Mouse (Mus musculus): Measurements from ENCODE around the gene Actn3.
A peak's percentile ranks its signal among the peaks of the same experiment; 100 is the strongest.
"Not testable (repeated sequence)": the region's sequence is repeated elsewhere in the genome, so short reads cannot be mapped to it uniquely, and the experiment has no call there.

The Actn3 gene

GRCm38 (mm10) chr19:4859081-4859480 is 18.6 kb downstream of the Actn3 start:
- DNase-seq (ENCODE audit: low spot score in 2 of 2), result no peak

GRCm38 (mm10) chr19:4855951-4856350 is 21.8 kb downstream of the Actn3 start:
- no peak for DNase-seq (ENCODE audit: low spot score in 2 of 2)

- DNase-seq (ENCODE audit: low spot score in 2 of 2), result no peak
Observed at GRCm38 (mm10) chr19:4855470-4855820, 22.3 kb downstream of the Actn3 start.

- DNase-seq (ENCODE audit: low spot score in 2 of 2), result peak; percentile 72 to 79
Observed at GRCm38 (mm10) chr19:4854552-4855469, 22.9 kb downstream of the Actn3 start, which contains the start of gene Ctsf. Ctsf (plus strand) TSS chr19:4855130.

GRCm38 (mm10) chr19:4850281-4850680 is 27.4 kb downstream of the Actn3 start:
- DNase-seq (ENCODE audit: low spot score in 2 of 2), result no peak

- no peak for DNase-seq (ENCODE audit: low spot score in 2 of 2)
Observed at GRCm38 (mm10) chr19:4849800-4850199, 27.9 kb downstream of the Actn3 start.

GRCm38 (mm10) chr19:4847490-4847889 is 30.2 kb downstream of the Actn3 start:
- no peak for DNase-seq (ENCODE audit: low spot score in 2 of 2)

- no peak for DNase-seq (ENCODE audit: low spot score in 2 of 2)
Observed at GRCm38 (mm10) chr19:4845846-4846245, 31.9 kb downstream of the Actn3 start.

GRCm38 (mm10) chr19:4842611-4843010 is 35.1 kb downstream of the Actn3 start:
- no peak for DNase-seq (ENCODE audit: low spot score in 2 of 2)

GRCm38 (mm10) chr19:4840848-4841247 is 36.9 kb downstream of the Actn3 start:
- DNase-seq (ENCODE audit: low spot score in 2 of 2), result no peak

- peak; percentile 83 to 89 for DNase-seq (ENCODE audit: low spot score in 2 of 2)
Observed at GRCm38 (mm10) chr19:4839149-4839548, 38.6 kb downstream of the Actn3 start, which contains the start of the genes Ccs and Ccdc87. Ccs (minus strand) TSS chr19:4839332. Ccdc87 (plus strand) TSS chr19:4839366.

- no peak for DNase-seq (ENCODE audit: low spot score in 2 of 2)
Observed at GRCm38 (mm10) chr19:4838526-4839140, 39.1 kb downstream of the Actn3 start.

GRCm38 (mm10) chr19:4837049-4837448 is 40.7 kb downstream of the Actn3 start:
- no peak for DNase-seq (ENCODE audit: low spot score in 2 of 2)

GRCm38 (mm10) chr19:4836096-4836495 is 41.6 kb downstream of the Actn3 start:
- DNase-seq (ENCODE audit: low spot score in 2 of 2), result no peak

- DNase-seq (ENCODE audit: low spot score in 2 of 2), result no peak
Observed at GRCm38 (mm10) chr19:4833977-4834376, 43.7 kb downstream of the Actn3 start.

GRCm38 (mm10) chr19:4829156-4829555 is 48.6 kb downstream of the Actn3 start:
- peak; percentile 48 to 72 for DNase-seq (ENCODE audit: low spot score in 2 of 2)

GRCm38 (mm10) chr19:4828444-4829114 is 49.1 kb downstream of the Actn3 start:
- no peak for DNase-seq (ENCODE audit: low spot score in 2 of 2)

- peak; percentile 54 to 84 for DNase-seq (ENCODE audit: low spot score in 2 of 2)
Observed at GRCm38 (mm10) chr19:4820678-4821303, 56.9 kb downstream of the Actn3 start.

- DNase-seq (ENCODE audit: low spot score in 2 of 2), result no peak
Observed at GRCm38 (mm10) chr19:4817182-4817835, 60.4 kb downstream of the Actn3 start.

- peak in 1 of 2 experiments; percentile 40 for DNase-seq (ENCODE audit: low spot score in 2 of 2)
Observed at GRCm38 (mm10) chr19:4813015-4813414, 64.7 kb downstream of the Actn3 start.

- DNase-seq (ENCODE audit: low spot score in 2 of 2), result not testable (repeated sequence)
Observed at GRCm38 (mm10) chr19:4812334-4812949, 65.3 kb downstream of the Actn3 start.

Data from cerebellum, postnatal 4 days (tissue).